Mouse (Mus musculus) right cerebral cortex, postnatal 10 days (tissue): Measurements from ENCODE around the gene Gm15013.
"Not testable (repeated sequence)": the region's sequence is repeated elsewhere in the genome, so short reads cannot be mapped to it uniquely, and the experiment has no call there.

Experiments used
- DNase-seq, 2 experiments: peaks; one replicate each; pipeline ENCODE4 v3.0.0; 2021; ENCODE audit warnings: low spot score in 2 of 2

Gene Gm15013

GRCm38 (mm10) chrX:139714381-139714780 lies at the start of gene Gm15013:
TSS of gene Gm15013 (minus strand) at chrX:139714481.
- DNase-seq: no peak

GRCm38 (mm10) chrX:139762546-139762945 lies 48.3 kb upstream of the Gm15013 start:
- peak; percentile 32 to 53 for DNase-seq

GRCm38 (mm10) chrX:139758634-139759033 lies 44.4 kb upstream of the Gm15013 start:
- DNase-seq: not testable (repeated sequence)

GRCm38 (mm10) chrX:139751855-139752254 lies 37.6 kb upstream of the Gm15013 start:
- peak in 1 of 2 experiments; percentile 48 for DNase-seq

GRCm38 (mm10) chrX:139737066-139737465 lies 22.8 kb upstream of the Gm15013 start:
- no peak for DNase-seq

GRCm38 (mm10) chrX:139730541-139730940 lies 16.3 kb upstream of the Gm15013 start:
- no peak for DNase-seq

GRCm38 (mm10) chrX:139722350-139722749 lies 8.1 kb upstream of the Gm15013 start:
- DNase-seq: no peak

GRCm38 (mm10) chrX:139684775-139685695 lies 29.2 kb downstream of the Gm15013 start, which contains the start of gene Tbc1d8b:
TSS of gene Tbc1d8b (plus strand) at chrX:139684996.
- peak; percentile 78 to 87 for DNase-seq

GRCm38 (mm10) chrX:139684410-139684774 lies 29.9 kb downstream of the Gm15013 start:
- no peak for DNase-seq

GRCm38 (mm10) chrX:139665829-139666228 lies 48.5 kb downstream of the Gm15013 start:
- no peak for DNase-seq
